Mouse (Mus musculus): Measurements from ENCODE around the gene Gm32717. TPM values are rescaled to one million over a fixed set of nuclear protein-coding genes. Genes with fewer than 3 reads are reported as not detected.
"Not testable (repeated sequence)": the region's sequence is repeated elsewhere in the genome, so short reads cannot be mapped to it uniquely, and the experiment has no call there.

Gene Gm32717
- under 1 TPM; 0.31 to 0.49 TPM for total RNA-seq (2021)

DNA sequence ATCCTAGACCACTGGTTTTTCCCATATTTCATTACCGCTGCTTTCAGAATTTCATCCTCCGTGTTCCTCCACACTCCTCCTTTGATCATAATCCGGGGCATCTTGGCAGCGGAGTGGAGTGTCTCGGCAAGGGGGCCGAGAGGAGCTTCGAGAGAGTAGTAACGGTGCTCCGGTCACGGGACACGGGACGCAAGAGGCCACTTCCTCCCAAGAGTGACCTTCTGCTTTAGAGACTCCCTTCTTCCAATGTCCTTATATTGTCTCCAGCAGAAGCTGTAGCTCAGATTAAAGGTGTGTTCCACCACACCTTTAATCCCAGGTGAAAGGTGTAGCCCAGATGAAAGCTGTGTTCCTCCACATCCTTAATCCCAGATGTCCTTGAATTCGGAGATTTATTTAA is at the start of gene Gm32717:
Gm32717 (minus strand) TSS at position 101 of the 400 bp plus-strand sequence.
- intact Hi-C loops (cut with DNase I); DNase-seq: not testable (repeated sequence)

DNA sequence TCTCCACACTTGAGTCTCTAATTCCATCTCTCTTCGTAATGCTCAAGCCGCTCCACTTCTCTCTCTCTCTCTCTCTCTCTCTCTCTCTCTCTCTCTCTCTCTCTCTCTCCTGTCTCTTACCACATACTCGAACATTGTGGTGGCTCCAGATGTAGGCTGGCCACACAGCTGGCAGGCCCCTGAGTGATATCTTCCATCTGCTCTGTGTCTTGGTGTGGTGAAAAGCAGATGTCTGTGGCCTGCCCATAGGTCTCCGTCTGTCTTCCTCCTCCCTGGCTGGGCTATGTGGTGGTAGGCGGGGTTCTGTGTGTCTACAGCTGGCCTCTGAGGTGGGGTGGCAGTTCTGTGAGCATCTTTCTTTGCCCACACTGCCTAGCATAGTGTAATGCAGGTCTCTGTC is 42.4 kb upstream of the Gm32717 start:
- intact Hi-C loops (cut with DNase I); DNase-seq: not testable (repeated sequence)

DNA sequence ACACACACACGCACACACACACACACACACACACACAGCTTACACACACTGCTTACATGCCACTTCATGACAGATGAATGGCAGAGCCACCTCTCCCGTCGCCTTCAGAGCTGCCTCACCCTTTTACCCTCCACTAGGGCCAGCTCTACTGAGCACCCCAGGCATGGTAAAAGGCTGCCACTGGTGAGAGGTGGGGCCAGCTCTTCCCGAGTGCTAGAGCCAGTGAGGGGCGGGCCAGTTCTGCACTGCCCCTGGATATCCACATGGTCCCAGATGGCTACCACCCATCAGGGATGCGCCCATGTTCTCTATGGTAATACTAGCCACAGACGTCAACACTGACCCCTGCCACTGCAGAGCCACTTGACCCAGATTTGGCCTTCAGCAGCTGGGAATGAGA is 42.0 kb upstream of the Gm32717 start:
- DNase-seq; intact Hi-C loops (cut with DNase I): not testable (repeated sequence)

DNA sequence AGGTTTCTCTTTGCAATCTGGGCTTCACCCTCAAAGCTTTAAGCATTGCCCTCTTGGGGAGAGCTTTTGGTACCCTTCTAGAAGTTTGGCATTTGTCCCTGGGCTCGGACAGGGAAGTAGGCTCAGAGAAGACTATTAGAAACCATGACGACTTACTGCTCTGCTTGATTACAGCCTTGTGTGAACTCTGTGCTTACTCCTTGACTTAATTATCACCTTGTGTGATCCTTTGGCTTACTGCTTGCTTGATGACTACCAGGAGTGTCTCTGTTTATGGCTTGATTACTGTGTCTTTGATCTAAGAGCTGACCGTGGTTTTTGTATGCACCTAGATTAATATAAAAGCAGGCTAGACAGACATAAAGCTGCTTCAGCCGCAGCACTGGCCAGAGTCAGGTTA is 37.5 kb upstream of the Gm32717 start:
- intact Hi-C loops (cut with DNase I); DNase-seq: not testable (repeated sequence)

DNA sequence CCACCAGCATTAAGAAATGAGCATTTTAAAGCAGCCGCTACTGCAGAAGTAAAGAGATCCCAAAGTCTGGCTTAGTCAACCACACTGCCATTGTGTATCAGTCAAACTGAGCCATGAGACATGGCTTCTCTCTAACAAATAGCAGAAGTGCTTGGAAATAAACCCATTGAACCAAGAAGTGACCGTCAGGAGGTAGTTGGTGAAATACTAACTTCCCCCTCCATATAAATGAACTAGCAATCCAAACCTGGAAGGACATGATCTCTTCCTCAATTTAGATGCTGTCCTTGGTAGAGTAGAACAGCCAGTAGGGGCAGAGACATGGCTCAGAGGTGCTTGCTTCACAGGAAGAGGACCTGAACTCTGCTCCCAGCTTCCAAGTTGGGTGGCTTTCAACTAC is 30.8 kb upstream of the Gm32717 start:
- intact Hi-C loops (cut with DNase I); DNase-seq: not testable (repeated sequence)

DNA sequence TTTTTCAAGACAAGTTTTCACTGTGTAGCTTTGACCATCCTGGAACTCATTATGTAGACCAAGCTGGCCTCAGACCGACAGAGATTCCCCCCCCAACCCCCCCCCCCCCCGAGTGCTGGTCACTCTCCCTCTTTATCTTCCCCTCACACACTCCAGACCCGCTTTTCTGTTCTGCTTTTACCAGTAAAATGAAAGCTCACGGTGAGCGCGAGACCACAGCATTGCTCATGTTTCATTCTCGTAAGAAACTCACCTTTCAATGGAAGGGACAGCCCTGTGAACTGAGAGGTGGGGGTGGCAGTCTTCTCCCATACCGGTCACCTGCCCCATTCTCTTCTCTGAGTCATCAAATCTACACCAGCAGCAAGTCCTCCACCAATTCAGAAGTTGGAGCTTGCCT is 28.2 kb upstream of the Gm32717 start:
- intact Hi-C loops (cut with DNase I); DNase-seq: not testable (repeated sequence)

DNA sequence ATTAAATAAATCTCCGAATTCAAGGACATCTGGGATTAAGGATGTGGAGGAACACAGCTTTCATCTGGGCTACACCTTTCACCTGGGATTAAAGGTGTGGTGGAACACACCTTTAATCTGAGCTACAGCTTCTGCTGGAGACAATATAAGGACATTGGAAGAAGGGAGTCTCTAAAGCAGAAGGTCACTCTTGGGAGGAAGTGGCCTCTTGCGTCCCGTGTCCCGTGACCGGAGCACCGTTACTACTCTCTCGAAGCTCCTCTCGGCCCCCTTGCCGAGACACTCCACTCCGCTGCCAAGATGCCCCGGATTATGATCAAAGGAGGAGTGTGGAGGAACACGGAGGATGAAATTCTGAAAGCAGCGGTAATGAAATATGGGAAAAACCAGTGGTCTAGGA is 17.8 kb upstream of the Gm32717 start, which contains the start of gene Gm32802:
Gm32802 (plus strand) TSS at position 301 of the 400 bp plus-strand sequence.
- DNase-seq; intact Hi-C loops (cut with DNase I): not testable (repeated sequence)

DNA sequence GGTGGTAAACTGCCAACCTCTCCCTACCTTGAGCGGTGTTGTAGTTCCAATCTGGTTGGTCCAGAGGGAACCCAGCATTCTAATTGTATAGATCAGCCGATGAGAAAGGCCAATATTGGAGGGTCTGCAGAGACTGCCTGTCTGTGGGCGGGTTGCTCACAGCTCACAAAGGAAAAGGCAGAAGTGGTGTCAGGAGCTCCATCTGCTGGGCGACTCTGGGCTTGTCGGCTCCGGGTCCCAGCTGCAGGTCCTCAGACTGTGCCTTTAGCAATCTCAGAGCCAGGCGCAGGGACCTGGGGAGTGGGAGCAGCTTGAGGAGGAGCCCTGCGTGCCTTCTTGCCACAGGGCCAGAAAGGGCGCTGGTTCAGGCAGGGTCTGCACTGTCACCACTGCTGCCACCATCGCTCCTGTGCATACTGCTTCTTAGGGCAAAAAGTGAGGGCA is 10.3 kb upstream of the Gm32717 start:
- intact Hi-C loops (cut with DNase I) = no loop called here
- DNase-seq = no peak

DNA sequence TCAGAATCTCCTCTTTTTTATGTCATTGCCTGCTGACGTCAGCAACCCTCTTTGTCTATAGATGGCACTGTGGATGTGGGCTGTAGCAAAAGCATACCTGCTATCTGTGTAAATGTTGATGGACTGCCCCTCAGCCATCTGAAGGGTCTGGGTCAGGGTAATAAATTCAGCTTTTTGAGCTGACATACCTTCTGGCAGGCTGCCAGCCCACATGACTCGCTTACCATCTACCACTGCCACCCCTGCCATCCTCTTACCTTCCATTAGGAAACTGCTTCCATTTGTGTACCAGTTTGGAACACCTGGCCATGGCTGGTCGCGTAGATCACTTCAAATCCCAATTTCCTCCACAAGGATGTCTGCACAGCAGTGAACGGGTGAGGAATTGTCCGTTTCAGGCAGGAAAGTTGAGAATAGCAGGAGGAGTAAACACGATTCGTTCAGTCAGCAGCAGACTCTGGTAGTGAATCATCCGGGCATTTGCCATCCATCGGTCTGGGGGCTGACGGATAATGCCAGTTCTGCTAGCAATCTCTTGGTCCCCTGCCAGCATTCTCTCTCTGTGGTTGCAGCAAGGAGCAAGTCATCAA is 8.5 kb upstream of the Gm32717 start:
- intact Hi-C loops (cut with DNase I); DNase-seq: not testable (repeated sequence)

DNA sequence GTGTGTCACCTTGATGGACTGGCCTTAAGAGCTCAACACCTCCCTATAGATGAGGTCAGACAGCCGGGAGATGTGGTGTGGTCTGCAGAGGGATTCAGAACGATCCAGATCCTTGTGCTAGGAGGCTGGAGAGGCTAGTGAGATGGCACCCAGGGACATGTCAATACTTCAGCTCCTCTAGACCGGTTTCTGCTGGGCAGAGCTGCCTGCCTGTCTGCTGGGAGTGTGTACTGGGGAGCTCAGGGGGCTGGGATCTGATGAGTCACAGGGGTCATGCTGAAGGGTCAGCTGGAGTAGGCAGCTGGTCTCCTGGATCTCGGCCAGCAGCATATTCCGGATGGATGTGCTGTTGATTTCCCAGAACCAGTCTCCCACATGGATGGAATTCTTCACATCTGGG is 8.0 kb downstream of the Gm32717 start:
- DNase-seq; intact Hi-C loops (cut with DNase I): not testable (repeated sequence)

DNA sequence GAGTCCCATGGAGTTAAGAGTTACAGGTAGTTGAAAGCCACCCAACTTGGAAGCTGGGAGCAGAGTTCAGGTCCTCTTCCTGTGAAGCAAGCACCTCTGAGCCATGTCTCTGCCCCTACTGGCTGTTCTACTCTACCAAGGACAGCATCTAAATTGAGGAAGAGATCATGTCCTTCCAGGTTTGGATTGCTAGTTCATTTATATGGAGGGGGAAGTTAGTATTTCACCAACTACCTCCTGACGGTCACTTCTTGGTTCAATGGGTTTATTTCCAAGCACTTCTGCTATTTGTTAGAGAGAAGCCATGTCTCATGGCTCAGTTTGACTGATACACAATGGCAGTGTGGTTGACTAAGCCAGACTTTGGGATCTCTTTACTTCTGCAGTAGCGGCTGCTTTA is 13.0 kb downstream of the Gm32717 start:
- DNase-seq; intact Hi-C loops (cut with DNase I): not testable (repeated sequence)

DNA sequence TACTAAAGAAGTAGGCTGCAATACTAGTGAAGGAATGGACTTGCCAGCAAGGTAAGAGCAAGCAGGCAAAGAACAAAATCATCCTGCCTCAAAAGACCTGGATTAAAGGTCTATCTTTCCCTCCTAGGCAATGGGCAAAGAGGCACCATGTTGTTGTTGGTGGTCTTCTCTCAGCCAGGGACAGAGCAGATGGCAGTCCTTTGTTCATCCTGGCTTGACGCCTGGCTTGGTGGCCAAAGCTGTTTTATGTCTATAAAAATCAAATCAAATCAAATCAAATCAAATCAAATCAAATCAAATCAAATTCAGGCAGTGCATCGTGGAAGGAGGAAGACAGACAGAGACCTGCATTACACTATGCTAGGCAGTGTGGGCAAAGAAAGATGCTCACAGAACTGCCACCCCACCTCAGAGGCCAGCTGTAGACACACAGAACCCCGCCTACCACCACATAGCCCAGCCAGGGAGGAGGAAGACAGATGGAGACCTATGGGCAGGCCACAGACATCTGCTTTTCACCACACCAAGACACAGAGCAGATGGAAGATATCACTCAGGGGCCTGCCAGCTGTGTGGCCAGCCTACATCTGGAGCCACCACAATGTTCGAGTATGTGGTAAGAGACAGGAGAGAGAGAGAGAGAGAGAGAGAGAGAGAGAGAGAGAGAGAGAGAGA is 24.7 kb downstream of the Gm32717 start:
- intact Hi-C loops (cut with DNase I); DNase-seq: not testable (repeated sequence)

DNA sequence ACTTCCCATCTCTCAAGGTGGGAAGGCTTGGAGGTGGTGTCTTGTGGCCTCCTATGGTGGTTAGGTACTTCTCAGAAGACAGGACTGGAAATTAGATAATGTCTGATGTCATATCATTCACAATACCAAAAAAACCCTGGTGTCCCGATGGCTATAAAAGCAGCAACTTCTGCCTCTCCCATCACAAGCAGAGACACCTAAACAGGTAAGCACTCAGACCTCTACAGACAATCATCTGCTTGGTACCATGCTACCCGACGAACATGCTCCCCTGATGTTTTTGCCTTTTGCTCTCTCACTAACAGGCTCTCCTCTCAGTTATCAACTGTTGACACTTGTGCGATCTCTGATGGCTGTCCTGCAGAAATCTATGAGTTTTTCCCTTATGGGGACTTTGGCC is 35.9 kb downstream of the Gm32717 start, which contains the start of gene Il22:
Il22 (plus strand) TSS at position 301 of the 400 bp plus-strand sequence.
- DNase-seq = no peak
- intact Hi-C loops (cut with DNase I) = no loop called here

DNA sequence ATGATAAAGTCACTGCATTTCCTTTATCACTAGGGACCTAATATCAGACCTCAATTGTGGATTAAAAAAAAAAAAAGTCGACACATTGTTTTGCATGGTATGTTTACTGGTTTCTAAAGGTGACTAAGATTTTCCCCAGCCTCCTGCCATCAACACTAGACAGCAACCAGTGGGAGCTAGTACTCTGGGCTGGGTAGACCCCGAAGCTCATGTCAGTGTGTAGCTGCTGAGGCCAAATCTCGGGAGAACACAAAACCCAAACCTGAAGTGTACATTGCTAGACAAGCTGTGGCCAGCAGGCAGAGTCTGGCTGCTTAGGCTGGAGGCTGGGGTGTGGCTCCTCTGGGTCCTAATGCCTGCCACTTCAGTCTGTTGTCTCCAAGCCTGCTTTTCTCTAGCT is 45.4 kb downstream of the Gm32717 start:
- intact Hi-C loops (cut with DNase I); DNase-seq: not testable (repeated sequence)

Other genes starting within 250 kb of the Gm32717 start
- gene Mdm1, start 99.0 kb downstream of the Gm32717 start, total RNA-seq (2021) = 1 to 10 TPM; 4.3 to 6.1 TPM
- not detected for gene Il22, start 35.8 kb downstream of the Gm32717 start, total RNA-seq (2021)
- under 1 TPM; 0.31 to 0.49 TPM for gene Gm32802, start 17.9 kb upstream of the Gm32717 start, total RNA-seq (2021)
- not detected for gene Iltifb, start 54.3 kb upstream of the Gm32717 start, total RNA-seq (2021)
- gene Gm9040, start 86.2 kb upstream of the Gm32717 start, total RNA-seq (2021) = not detected
- not detected for gene Gm9044, start 91.6 kb upstream of the Gm32717 start, total RNA-seq (2021)
- not detected for gene Gm9045, start 97.1 kb upstream of the Gm32717 start, total RNA-seq (2021)
- gene Gm9046, start 102.5 kb upstream of the Gm32717 start, total RNA-seq (2021) = not detected
- not detected for gene Gm9048, start 107.9 kb upstream of the Gm32717 start, total RNA-seq (2021)
- not detected for gene Gm9049, start 113.3 kb upstream of the Gm32717 start, total RNA-seq (2021)
- gene Ifng, start 200.3 kb upstream of the Gm32717 start, total RNA-seq (2021) = not detected